Mouse (Mus musculus) heart, postnatal 0 days (tissue): ENCODE data around the gene Zfp598.
"Not testable (repeated sequence)": the region's sequence is repeated elsewhere in the genome, so short reads cannot be mapped to it uniquely, and the experiment has no call there.

ENCODE experiments used
- CTCF ChIP-seq: IDR thresholded peaks from 2 replicates; pipeline ENCODE4 v1.5.1; 2016; ENCODE audit warnings: antibody characterized with exemption, control low read depth, low read depth
- EP300 ChIP-seq: IDR thresholded peaks from 2 replicates; pipeline ENCODE4 v1.6.1; 2016; ENCODE audit warnings: antibody characterized with exemption, low read depth

DNA sequence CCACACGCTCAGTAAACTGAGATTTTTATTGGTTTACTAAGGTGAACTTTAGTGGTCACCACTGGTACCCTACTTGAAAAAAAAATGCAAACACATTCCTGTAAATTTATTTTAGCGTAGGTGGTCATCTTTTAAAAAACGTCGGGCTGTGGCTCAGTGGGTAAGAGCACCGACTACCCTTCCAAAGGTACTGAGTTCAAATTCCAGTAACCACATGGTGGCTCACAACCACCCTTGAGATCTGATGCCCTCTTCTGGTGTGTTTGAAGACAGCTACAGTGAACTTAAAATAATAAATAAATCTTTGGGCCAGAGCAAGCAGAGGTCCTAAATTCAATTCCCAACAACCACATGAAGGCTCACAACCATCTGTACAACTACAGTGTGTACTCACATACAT is 49.5 kb downstream of the Zfp598 start:
- TF ChIP-seq CTCF, EP300: not testable (repeated sequence)
